13 mouse cellular contexts compared by ENCODE assay signal in the genomic region with DNA sequence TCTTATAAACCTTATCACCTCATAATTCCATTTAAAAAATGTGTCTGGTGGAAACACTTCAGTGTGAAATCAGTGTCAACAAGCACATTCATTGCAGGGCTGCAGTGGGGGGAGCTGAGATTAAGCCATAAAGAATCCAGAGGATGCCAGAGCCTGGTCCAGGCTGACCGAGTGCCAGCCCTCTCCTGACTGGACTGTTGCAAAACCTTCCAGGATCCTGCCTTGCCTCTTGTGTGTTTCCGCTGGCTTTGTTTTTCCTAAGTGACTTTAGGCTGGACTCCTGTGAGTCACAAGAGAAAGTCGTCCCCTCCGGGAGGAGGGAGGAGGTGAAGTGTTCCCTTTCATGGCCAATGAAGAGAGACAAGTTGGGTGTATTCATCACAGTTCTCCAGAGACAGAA.
DNase-seq lines count a peak whose midpoint lies in the region; TF ChIP-seq lines count a peak whose summit lies in the region.
"Had no signal": no experiment of that assay in that cellular context is flagged by ENCODE, and none has a peak within 500 bp of the region (broad histone marks: within the 10 kb centered on the region; RNA-seq: fewer than 3 reads in every experiment).

No protein-coding gene starts in this region.

- TF ChIP-seq EP300 in heart, adult 2 months (IDR thresholded peaks at IDR 0.05; ENCODE audit: insufficient read depth, low read depth, low read length), result no peak

- DNase-seq in 3134 (ENCODE audit: extremely low read depth, insufficient read length, low spot score), result peak; percentile 84
- peak; percentile 90 for DNase-seq in Muller cell, postnatal 12 days (ENCODE audit: inconsistent ontology term)
- DNase-seq in heart, adult 2 months, result peak; percentile 52 to 68
- DNase-seq in heart, postnatal 4 days, result peak; percentile 76
- no peak for DNase-seq in kidney, postnatal 10 days
- DNase-seq in liver, result no peak
- no peak for DNase-seq in cerebellum, postnatal 4 days (ENCODE audit: low spot score in 2 of 2)
- no peak for DNase-seq in retina, postnatal 1 day
- DNase-seq: cerebellum, adult 11 months; right cerebral cortex, postnatal 25 days had no signal

- TF ChIP-seq CTCF in heart, adult 2 months (IDR thresholded peaks at IDR 0.05), result no peak

- no peak overlapping the region for H3K9ac ChIP-seq in heart, adult 2 months (ENCODE audit: low read depth, low read length)
- H3K9ac ChIP-seq: forebrain, embryonic 12.5 days; neural tube, embryonic 13.5 days had no signal

- no peak for TF ChIP-seq POLR2A in heart, adult 2 months (IDR thresholded peaks at IDR 0.05; ENCODE audit: insufficient read depth, low read depth, low read length)

- no peak overlapping the region for H3K4me3 ChIP-seq in heart, adult 2 months
- H3K4me3 ChIP-seq: forebrain, embryonic 12.5 days; midbrain, embryonic 10.5 days; neural tube, embryonic 13.5 days had no signal

- intact Hi-C loops in heart, adult 2 months (cut with DNase I), result no loop called here

- H3K36me3 ChIP-seq in heart, adult 2 months (ENCODE audit: control insufficient read depth, insufficient read depth, low read length), result peaks cover 6% of the 10 kb centered on the region
- H3K36me3 ChIP-seq: forebrain, embryonic 12.5 days; midbrain, embryonic 10.5 days; neural tube, embryonic 13.5 days had no signal

- WGBS in heart, adult 2 months, result 15% methylated on average over 4 of the region's 4 CpGs

- H3K27me3 ChIP-seq in heart, adult 2 months (ENCODE audit: control insufficient read depth, insufficient read depth, low read length), result no peaks in the 10 kb centered on the region
- H3K27me3 ChIP-seq: neural tube, embryonic 13.5 days had no signal

- H3K4me1 ChIP-seq in heart, adult 2 months (ENCODE audit: control insufficient read depth, insufficient read depth, low read length), result peaks cover 34% of the 10 kb centered on the region
- H3K4me1 ChIP-seq: forebrain, embryonic 12.5 days; neural tube, embryonic 13.5 days had no signal

- peak overlapping the region; percentile 46 for H3K27ac ChIP-seq in heart, adult 2 months
- H3K27ac ChIP-seq: forebrain, embryonic 12.5 days; midbrain, embryonic 10.5 days; neural tube, embryonic 13.5 days had no signal

- H3K79me2 ChIP-seq in heart, adult 2 months (replicated peaks; ENCODE audit: control insufficient read depth, insufficient read depth, low read length), result no peaks in the 10 kb centered on the region

Comparison
In these comparisons a context has a peak if more than half of its experiments do, and no peak if none do; other contexts are left out.
1. DNase-seq: peak in 3134 (single experiment), Muller cell, postnatal 12 days (single experiment), heart, adult 2 months (2 of 2) and heart, postnatal 4 days (single experiment); none in kidney, postnatal 10 days (single experiment), liver (single experiment), cerebellum, postnatal 4 days (0 of 2) and retina, postnatal 1 day (single experiment).